Mouse (Mus musculus): Measurements from ENCODE around the gene Sh2b2.

DNA sequence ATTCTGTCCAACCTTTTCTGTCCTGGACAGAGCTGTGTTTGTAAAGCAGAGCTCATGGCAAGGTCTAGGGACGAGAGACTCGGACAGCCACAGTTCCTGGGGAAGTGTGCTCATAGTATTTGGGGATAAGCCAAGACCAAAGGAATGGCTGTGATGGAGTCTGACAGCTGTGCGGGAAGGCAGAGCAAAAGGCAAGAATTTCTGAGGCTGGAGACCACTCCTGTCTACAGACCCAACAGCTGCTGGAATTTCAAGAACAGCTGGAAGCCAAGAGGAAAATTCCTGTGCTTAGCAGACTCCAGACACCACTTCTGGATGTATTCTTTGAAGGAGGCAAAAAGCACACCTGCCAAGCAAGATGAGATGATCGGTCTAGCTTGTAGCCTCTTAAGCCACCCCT, 23.6 kb upstream of the Sh2b2 start:
- no peak for TF ChIP-seq CTCF (conservative IDR thresholded peaks at IDR 0.05; ENCODE audit: low read length)
- TF ChIP-seq POU5F1 (IDR thresholded peaks at IDR 0.05; ENCODE audit: borderline replicate concordance, low read length), result no peak
- TF ChIP-seq NANOG (IDR thresholded peaks at IDR 0.05; ENCODE audit: borderline replicate concordance, low read length), result no peak
